Mouse (Mus musculus) lung, postnatal 0 days (tissue): ENCODE results near the gene Armc6.

ENCODE experiments used
- CTCF ChIP-seq: IDR thresholded peaks from 2 replicates; pipeline ENCODE4 v1.5.1; 2016; ENCODE audit warnings: antibody characterized with exemption, mild to moderate bottlenecking
- EP300 ChIP-seq: IDR thresholded peaks from 2 replicates; pipeline ENCODE4 v1.6.1; 2016; ENCODE audit warnings: antibody characterized with exemption, mild to moderate bottlenecking, control low read depth

- TF ChIP-seq EP300 (no peak), CTCF (peak; percentile 71)
These were observed 34.7 kb upstream of the Armc6 start for GRCm38 (mm10) chr8:70268799-70269565.
